Mouse (Mus musculus) embryonic fibroblast, embryonic 13.5 days (primary cell): ENCODE data around the gene Flywch2. TPM values are rescaled to one million over a fixed set of nuclear protein-coding genes. Genes with fewer than 3 reads are reported as not detected.

Experiments
- H3K27ac ChIP-seq: 2 replicates; pipeline ENCODE4 v1.5.1; 2012; ENCODE audit warnings: low read length, control low read depth, inconsistent platforms; ENCODE audit not compliant: insufficient read depth
- H3K4me1 ChIP-seq: 2 replicates; pipeline ENCODE4 v1.6.1; 2011; ENCODE audit warnings: low read length; ENCODE audit not compliant: control insufficient read depth, insufficient read depth
- H3K4me3 ChIP-seq: 2 replicates; pipeline ENCODE4 v1.5.1; 2011; ENCODE audit warnings: mild to moderate bottlenecking, control low read depth, low read length; ENCODE audit not compliant: insufficient read depth
- CTCF ChIP-seq: IDR thresholded peaks from 2 replicates; pipeline ENCODE4 v1.5.1; 2011; ENCODE audit warnings: mild to moderate bottlenecking, control low read depth, low read length, moderate library complexity, borderline replicate concordance; ENCODE audit not compliant: insufficient read depth
- POLR2A ChIP-seq: IDR thresholded peaks from 2 replicates; pipeline ENCODE4 v1.6.1; 2011; ENCODE audit warnings: low read depth, mild to moderate bottlenecking, control low read depth, low read length, moderate library complexity
- polyA plus RNA-seq: library from polyadenylated mRNA; stranded (reverse); fragments of >200 nt; gene quantifications from 2 replicates; pipeline ENCODE4 v1.2.4, GENCODE M21; 2011; ENCODE audit warnings: low read depth; ENCODE audit not compliant: missing spikeins, insufficient read length

Gene Flywch2
- 2.2 and 2.8 TPM in 2 replicates for polyA plus RNA-seq

DNA sequence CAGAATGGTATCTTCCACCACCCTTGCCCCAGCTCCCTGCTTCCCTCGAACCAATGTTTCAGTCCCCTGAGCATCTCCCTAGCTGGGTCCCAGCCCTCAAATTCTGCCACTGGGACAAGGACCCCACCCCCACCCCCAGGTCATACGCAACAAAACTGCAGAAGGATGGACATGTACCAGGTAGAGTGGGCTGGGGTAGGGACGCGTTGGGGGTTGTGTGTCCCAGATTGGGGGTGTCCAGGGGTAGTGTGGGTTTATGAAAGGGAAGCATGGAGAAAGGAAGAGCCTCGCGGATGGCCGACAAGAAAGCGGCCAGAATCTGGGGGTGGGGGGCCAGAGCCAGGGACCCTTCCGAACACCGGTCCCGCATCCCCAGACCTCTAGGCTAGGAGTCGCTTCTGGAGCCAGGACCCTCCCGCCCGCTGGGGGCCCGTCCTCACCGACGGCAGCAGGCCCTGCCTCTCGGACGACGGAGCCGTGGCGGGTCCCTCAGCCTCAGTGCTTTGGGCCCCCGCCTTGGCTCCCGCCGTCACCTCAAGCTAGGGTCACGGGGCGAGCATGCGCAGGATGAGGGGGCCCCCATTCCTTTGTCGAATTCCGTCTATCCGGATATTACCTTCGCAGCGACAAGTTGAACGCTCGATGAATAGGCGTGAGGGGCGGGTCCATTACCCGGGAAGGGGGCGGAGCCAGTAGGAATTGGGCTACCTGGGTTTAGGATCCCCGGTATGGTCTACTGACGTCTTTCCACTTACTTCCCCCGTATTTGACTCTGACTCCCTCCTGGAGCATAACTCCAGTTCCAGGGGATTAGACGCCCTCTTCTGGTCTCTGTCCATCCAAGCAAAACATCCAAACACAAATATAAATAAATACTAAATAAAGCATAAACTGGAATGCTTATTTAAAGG lies at the start of gene Flywch2:
Gene Flywch2, minus strand, starts transcription at position 521 of the 911 bp plus-strand sequence.
- H3K4me1 ChIP-seq: peaks cover 4% of the 10 kb centered on the region
- H3K4me3 ChIP-seq: peak within 1 kb of the TSS; percentile 29
- TF ChIP-seq POLR2A (no peak; the same call in 1 of the 2 replicates), CTCF (no peak)
- H3K27ac ChIP-seq: no peak within 1 kb of the TSS

DNA sequence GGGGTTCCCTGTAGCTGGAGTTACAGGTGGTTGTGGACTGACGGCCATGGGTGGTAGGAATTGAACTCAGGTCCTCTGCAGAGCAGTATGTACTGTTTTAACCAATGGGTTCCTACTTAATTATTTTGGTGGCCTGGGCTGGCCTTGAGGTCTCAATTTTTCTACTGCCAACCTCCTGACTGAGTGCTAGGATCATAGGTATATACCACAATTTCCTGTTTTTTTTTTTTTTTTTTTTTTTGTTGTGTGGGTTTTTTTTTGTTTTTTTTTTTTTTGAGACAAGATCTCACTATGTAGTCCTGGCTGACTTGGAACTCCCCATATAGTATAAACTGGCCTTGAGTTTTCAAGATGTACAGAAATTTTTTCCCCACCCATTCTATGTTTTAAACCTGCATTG lies 45.3 kb upstream of the Flywch2 start:
- Histone ChIP-seq H3K4me3 (no peak overlapping the region), H3K4me1 (peaks cover 7% of the 10 kb centered on the region), H3K27ac (no peak overlapping the region)
- TF ChIP-seq POLR2A: no peak

DNA sequence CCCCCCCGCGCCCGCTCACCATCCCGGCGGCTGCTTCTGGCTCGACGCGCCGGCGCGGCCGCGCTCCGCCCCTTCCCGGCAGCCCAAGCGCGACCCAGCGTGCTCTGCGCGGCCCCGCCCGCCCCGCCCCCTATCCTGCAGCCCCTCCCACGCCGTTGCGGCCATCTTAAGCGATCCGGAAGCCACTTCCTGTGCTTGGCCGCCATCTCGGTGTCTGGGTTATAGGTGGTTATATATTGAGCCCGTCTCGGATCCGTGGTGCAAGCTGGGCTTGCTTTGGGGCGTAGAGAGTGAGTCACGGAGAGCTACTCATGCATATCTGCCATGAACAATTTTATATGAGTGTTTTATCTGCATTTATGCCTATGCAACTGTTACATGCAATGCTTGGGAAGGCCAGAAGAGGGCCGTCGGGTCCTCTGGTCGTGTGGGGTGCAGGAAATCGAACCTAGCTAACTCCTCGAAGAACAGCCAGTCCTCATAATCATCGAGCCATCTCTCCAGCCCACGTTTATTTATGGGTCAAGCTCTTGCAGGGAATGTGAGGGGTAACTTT lies 43.3 kb upstream of the Flywch2 start, which contains the start of gene Elob:
Gene Elob, minus strand, starts transcription at position 73 of the 556 bp plus-strand sequence.
- H3K4me3 ChIP-seq: peak within 1 kb of the TSS; percentile 93
- H3K4me1 ChIP-seq: peaks cover 7% of the 10 kb centered on the region
- H3K27ac ChIP-seq: peak within 1 kb of the TSS; percentile 97
- TF ChIP-seq POLR2A (peak; percentile 53; the same call in 1 of the 2 replicates), CTCF (peak; percentile 36; the same call in 1 of the 2 replicates)

DNA sequence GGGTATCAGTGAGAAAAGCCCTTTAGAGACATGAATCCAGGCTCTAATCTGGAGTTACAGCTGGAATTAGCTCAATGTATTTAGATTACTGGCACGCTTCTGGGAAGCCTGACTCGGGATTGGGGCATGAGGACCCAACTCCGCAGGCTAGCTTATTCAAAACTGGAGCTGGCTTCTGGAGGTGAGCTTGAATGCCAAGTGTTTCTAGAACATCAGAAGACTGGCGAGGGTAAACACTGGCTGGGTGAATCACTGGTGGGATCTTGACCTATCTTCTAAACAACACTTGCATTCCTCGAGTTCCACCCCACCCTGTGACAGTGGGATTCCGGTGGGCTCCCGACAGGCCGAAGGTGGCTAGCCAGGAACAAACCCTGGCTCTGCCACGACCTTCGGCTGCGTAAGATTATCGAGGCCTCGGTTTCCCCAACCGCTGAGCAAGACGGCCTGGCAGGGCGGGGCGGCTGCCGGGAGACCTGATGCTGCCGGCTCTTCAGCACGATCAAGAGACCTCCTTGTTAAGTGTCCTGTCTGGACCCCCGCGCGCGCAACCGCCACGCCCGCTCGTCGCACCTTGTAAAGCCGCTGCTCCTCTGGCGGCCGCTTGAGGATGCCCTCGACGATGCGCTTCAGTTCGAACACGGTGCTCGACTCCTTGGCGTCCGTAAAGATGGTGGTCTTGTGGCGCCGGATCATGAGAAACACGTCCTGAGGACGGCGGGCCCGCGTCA lies 42.6 kb upstream of the Flywch2 start:
- Histone ChIP-seq H3K4me3 (peak overlapping the region; percentile 93), H3K27ac (peak overlapping the region; percentile 79), H3K4me1 (peaks cover 7% of the 10 kb centered on the region)
- peak; percentile 48; the same call in 1 of the 2 replicates for TF ChIP-seq POLR2A
- no peak for TF ChIP-seq CTCF

DNA sequence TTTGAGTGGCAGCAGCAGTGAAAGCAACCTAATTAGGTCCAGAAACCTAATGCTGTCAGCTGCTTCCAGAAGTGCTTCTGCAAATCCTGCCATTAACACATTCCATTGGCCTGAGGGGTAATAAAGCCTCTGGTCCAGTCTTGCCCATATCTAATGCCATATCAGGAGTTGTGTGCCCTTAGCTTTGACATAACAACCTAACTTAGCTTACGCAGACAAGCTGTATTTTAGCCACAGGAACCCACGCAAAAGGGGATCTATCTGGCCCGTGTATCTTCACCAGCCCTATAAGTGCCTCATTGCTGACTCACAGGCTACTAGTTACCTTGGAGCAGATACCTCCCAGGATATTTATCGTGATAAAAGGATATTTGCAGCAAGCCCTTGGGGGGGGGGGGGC lies 39.7 kb upstream of the Flywch2 start:
- Histone ChIP-seq H3K4me1 (peaks cover 7% of the 10 kb centered on the region), H3K4me3 (no peak overlapping the region), H3K27ac (no peak overlapping the region)
- TF ChIP-seq CTCF (no peak), POLR2A (no peak)

DNA sequence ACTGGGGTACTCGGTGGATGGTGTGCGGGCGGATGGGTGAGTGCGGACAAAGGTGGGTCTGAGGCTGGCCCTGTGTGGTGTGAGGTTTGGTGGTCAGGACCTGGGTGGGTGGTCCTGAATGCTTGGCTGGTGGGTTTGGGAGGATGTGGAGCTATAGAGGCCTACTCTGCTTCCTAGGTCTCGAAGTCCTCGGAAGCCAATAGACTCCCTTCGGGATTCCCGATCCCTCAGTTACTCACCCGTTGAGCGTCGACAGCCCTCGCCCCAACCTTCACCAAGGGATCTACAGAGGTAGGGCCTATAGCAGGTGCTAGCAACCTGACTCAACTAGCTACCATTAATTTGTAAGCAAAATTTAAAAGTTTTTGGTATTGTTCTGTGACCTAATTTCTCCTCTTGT lies 37.7 kb upstream of the Flywch2 start:
- no peak overlapping the region for H3K4me3 ChIP-seq
- H3K4me1 ChIP-seq: peaks cover 4% of the 10 kb centered on the region
- TF ChIP-seq CTCF: no peak
- TF ChIP-seq POLR2A: no peak
- H3K27ac ChIP-seq: no peak overlapping the region

DNA sequence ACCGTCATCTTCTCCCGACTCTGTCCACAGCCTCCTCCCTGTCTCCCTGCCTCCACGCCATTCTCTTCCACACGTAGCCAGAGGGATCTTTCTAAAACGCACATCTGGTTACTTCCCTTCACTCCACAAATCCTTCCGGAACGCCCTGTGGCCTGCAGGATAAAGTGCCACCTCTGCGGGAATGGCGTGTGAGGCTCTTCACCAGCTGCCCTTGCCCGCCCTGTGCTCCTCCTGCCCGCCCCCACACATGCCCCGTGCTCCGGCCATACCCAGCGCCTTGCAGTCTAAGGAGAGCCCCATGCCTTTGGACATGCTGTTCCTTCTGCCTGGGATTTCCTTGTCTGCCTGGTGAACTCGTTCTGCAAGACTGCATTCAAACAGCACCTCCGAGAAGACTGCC lies 37.1 kb upstream of the Flywch2 start:
- TF ChIP-seq POLR2A: no peak
- TF ChIP-seq CTCF: no peak
- H3K27ac ChIP-seq: no peak overlapping the region
- peaks cover 4% of the 10 kb centered on the region for H3K4me1 ChIP-seq
- no peak overlapping the region for H3K4me3 ChIP-seq

DNA sequence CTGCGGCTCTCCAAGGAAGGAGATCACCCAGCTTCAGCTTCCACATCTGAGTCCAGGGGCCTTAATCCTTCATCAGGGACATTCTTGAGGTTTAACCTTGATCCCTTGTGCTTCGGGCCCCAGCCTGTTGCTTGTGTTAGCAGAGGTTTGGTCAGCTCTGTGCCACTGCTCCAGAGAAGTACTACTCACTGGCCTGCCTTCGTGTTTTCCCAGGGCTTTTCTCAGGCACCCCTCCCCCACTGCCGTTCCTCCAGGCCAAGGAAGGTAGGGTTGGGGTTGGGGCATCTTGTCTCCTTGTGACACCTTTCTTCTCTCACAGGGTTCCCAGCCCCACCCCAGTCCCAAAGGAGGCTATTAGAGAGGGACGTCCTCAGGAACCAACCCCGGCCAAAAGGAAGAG lies 36.2 kb upstream of the Flywch2 start:
- no peak overlapping the region for H3K4me3 ChIP-seq
- no peaks in the 10 kb centered on the region; the same call in 1 of the 2 replicates for H3K4me1 ChIP-seq
- TF ChIP-seq CTCF (no peak), POLR2A (no peak)
- H3K27ac ChIP-seq: no peak overlapping the region

DNA sequence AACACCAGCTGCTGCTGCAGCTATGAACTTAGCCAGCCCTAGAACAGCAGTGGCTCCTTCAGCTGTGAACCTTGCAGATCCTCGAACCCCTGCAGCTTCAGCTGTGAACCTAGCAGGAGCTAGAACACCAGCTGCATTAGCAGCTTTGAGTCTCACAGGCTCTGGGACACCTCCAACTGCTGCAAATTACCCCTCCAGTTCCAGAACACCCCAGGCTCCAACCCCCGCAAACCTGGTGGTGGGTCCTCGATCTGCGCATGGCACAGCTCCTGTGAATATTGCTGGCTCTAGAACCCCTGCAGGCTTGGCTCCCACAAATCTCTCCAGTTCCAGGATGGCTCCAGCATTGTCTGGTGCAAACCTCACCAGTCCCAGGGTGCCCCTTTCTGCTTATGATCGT lies 34.9 kb upstream of the Flywch2 start:
- TF ChIP-seq POLR2A (no peak), CTCF (no peak)
- no peak overlapping the region for H3K4me3 ChIP-seq
- H3K27ac ChIP-seq: no peak overlapping the region
- no peaks in the 10 kb centered on the region; the same call in 1 of the 2 replicates for H3K4me1 ChIP-seq
